Mouse (Mus musculus): ENCODE results near the gene Vmn1r83. TPM values are rescaled to one million over a fixed set of nuclear protein-coding genes. Genes with fewer than 3 reads are reported as not detected.

The Vmn1r83 gene
- polyA plus RNA-seq (2015; fragmentation: Nextera tagmentation; extraction: Ambion mirVana): not detected in 2 replicates

DNA sequence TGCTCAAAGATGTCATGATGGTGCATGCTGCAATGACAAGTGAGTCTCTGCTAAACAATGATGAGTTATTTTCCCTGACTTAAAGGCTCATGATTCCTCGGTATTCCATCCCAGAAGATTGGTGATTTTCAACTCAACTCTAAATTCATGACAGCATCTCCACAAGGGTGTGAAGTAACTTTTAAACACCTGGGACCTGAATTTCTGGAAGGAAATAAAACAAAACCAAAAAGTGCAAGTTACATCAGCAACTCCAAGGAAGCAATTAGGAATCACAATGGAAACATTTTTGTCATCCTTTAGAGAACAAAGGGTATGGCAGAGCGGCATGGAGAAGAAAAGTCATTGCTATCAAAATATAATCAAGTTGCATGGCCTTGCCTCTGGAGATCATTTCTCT, at the start of gene Vmn1r83:
TSS of gene Vmn1r83 (minus strand) at position 101 of the 400 bp plus-strand sequence.
- H3K4me1 ChIP-seq: no peaks in the 10 kb centered on the region
- H3K27me3 ChIP-seq: no peaks in the 10 kb centered on the region
- WGBS: 76% methylated on average over 2 of the region's 2 CpGs
- H3K4me2 ChIP-seq: no peak within 1 kb of the TSS
- no peak for ATAC-seq (replicated peaks; ENCODE audit: low FRiP score)
- no peak within 1 kb of the TSS for H3K9ac ChIP-seq
- H3K4me3 ChIP-seq (replicated peaks): no peak within 1 kb of the TSS
- H3K9me3 ChIP-seq (replicated peaks): 0 out of 2 replicates have a peak, but pooled peaks cover 4% of the 10 kb centered on the region
- H3K36me3 ChIP-seq: no peaks in the 10 kb centered on the region
- H3K27ac ChIP-seq: no peak within 1 kb of the TSS

DNA sequence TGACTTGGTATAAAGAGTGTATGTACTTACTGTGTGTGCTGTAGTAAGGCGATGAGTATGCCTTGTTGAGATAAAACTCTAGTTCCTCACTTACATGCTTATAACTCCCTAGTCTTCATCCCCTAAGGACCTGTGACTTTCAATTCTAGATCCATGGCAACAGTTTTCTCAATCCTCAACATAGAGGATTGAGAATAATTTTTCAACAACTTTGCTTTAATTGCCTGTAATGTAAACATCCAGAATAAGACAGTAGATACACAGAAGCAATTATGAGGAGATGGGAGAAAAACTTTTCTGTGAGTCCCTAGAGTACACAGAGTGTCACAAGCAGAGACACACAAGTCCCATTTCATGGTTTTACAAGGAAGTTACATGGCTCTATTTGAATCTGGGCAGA, 39.9 kb upstream of the Vmn1r83 start, which contains the start of gene Vmn1r84:
TSS of gene Vmn1r84 (minus strand) at position 101 of the 400 bp plus-strand sequence.
- Histone ChIP-seq H3K4me2 (no peak within 1 kb of the TSS), H3K27ac (no peak within 1 kb of the TSS), H3K4me3 (replicated peaks) (no peak within 1 kb of the TSS), H3K4me1 (no peaks in the 10 kb centered on the region), H3K36me3 (no peaks in the 10 kb centered on the region), H3K27me3 (no peaks in the 10 kb centered on the region), H3K9ac (no peak within 1 kb of the TSS), H3K9me3 (replicated peaks) (no peaks in the 10 kb centered on the region)
- no peak for ATAC-seq (replicated peaks; ENCODE audit: low FRiP score)
- 62% methylated on average over 1 of the region's 1 CpGs for WGBS

DNA sequence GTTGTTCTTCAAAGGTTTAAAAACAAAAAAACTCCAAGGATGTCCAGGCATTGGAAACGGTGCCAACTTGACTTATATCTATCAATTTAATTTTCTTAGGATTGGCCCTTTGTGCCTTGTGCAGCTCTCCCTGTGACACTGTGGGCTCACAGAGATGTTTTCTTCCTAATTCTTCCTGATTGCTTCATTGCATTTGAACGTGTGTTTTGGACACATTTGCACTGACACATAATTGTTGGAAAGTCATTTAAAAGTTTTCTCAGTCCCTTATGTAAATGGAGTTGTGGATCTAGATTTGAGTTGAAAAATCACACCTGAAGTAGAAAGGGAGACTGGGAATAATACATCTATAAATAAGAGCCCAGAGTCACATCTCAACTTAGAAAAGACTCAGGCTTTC, 29.2 kb downstream of the Vmn1r83 start, which contains the start of gene Vmn1r82:
TSS of gene Vmn1r82 (plus strand) at position 301 of the 400 bp plus-strand sequence.
- no peak within 1 kb of the TSS for H3K4me3 ChIP-seq (replicated peaks)
- no peak within 1 kb of the TSS for H3K27ac ChIP-seq
- WGBS: 58% methylated on average over 2 of the region's 2 CpGs
- H3K36me3 ChIP-seq: no peaks in the 10 kb centered on the region
- ATAC-seq (replicated peaks; ENCODE audit: low FRiP score): no peak
- no peaks in the 10 kb centered on the region for H3K4me1 ChIP-seq
- no peak within 1 kb of the TSS for H3K9ac ChIP-seq
- H3K9me3 ChIP-seq (replicated peaks): peaks cover 3% of the 10 kb centered on the region; the same call in 1 of the 2 replicates
- no peaks in the 10 kb centered on the region for H3K27me3 ChIP-seq
- no peak within 1 kb of the TSS for H3K4me2 ChIP-seq

Small RNAs within 50 kb of the gene (microRNA-seq; reads per million reads assigned to microRNA genes)
- gene Gm23521: not detected

Other genes starting within 250 kb of the Vmn1r83 start
- not detected in 2 replicates for gene Vmn1r78, start 179.2 kb downstream of the Vmn1r83 start, polyA plus RNA-seq (2015; fragmentation: Nextera tagmentation; extraction: Ambion mirVana)
- gene Vmn1r79, start 158.2 kb downstream of the Vmn1r83 start, polyA plus RNA-seq (2015; fragmentation: Nextera tagmentation; extraction: Ambion mirVana): not detected in 2 replicates
- gene Vmn1r80, start 140.2 kb downstream of the Vmn1r83 start, polyA plus RNA-seq (2015; fragmentation: Nextera tagmentation; extraction: Ambion mirVana): not detected in 2 replicates
- not detected in 2 replicates for gene Vmn1r81, start 61.2 kb downstream of the Vmn1r83 start, polyA plus RNA-seq (2015; fragmentation: Nextera tagmentation; extraction: Ambion mirVana)
- not detected in 2 replicates for gene Vmn1r82, start 29.1 kb downstream of the Vmn1r83 start, polyA plus RNA-seq (2015; fragmentation: Nextera tagmentation; extraction: Ambion mirVana)
- gene Vmn1r84, start 39.8 kb upstream of the Vmn1r83 start, polyA plus RNA-seq (2015; fragmentation: Nextera tagmentation; extraction: Ambion mirVana): not detected in 2 replicates
- gene Zfp551, start 93.3 kb upstream of the Vmn1r83 start, polyA plus RNA-seq (2015; fragmentation: Nextera tagmentation; extraction: Ambion mirVana): 3.0 and 3.8 TPM in 2 replicates
- gene Zfp606, start 148.8 kb upstream of the Vmn1r83 start, polyA plus RNA-seq (2015; fragmentation: Nextera tagmentation; extraction: Ambion mirVana): 25.8 and 26.1 TPM in 2 replicates
- not detected in 2 replicates for gene 2900092C05Rik, start 183.0 kb upstream of the Vmn1r83 start, polyA plus RNA-seq (2015; fragmentation: Nextera tagmentation; extraction: Ambion mirVana)

All from kidney, embryonic 15.5 days (tissue).